Mouse (Mus musculus) megakaryocyte, embryonic 14.5 days (primary cell): ENCODE results near the gene Cab39l.

Experiments
- FLI1 ChIP-seq: IDR thresholded peaks from 2 replicates; pipeline ENCODE4 v1.6.1; 2012; ENCODE audit warnings: low read length, inconsistent platforms, mixed read lengths
- GATA1 ChIP-seq: IDR thresholded peaks from 3 replicates; pipeline ENCODE4 v1.6.1; 2012; ENCODE audit warnings: mixed read lengths, low read length, inconsistent platforms, borderline replicate concordance

DNA sequence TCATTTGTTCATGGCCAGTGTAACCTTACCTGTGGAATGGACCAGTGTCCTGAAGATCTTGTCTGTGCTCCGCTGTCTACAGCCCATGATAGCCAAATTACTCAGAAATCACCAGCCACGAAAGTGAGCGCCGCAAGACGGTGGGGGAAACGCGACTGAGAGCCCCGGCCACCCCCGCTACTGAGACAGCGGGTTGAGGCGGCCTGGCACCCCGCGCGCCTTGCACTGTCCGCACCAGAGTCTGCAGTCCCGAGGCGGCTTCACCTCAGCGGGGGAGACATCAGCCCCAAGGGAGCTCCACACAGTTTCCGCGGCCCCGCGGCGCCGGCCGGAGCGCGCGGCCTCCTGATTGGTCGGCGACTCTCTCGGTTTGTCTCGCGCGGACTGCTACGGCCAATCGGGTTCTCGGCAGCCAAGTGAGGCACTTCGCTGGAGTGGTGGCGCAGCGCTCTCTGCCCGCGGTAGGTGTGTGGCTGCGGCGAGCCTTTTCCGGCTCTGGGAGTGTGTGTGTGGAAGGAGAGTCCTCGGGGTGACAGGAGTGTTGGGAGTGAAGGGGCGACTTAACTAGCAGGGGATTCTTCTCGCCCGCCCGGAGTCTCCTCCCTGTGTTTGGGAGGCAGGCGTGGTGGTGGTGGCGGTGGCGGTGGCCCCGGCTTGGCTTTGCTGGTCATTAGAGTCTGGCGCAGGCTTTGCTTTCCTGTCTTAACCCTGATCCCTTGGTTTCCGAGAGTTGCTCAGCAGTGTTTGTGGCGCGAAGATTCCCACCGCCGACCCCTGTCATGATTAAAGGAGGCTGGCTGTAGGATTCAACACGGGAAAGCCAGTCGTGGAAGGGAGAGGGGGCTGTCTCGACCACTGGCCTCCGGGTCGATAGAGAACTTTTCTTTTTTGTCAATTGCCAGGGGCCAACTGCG, at the start of gene Cab39l, which contains the start of gene Setdb2:
- no peak for TF ChIP-seq FLI1
- no peak for TF ChIP-seq GATA1
